8 mouse cellular contexts compared by ENCODE assay signal in genomic region chr5:124536776-124537175, GRCm38 (mm10). TPM values are rescaled to one million over a fixed set of nuclear protein-coding genes. Genes with fewer than 3 reads are reported as not detected.
A peak's percentile ranks its signal among the peaks of the same experiment; 100 is the strongest.
DNase-seq lines count a peak whose midpoint lies in the region; ATAC-seq and TF ChIP-seq lines count a peak whose summit lies in the region.

No protein-coding gene starts in this region.

- WGBS in intestine, embryonic 15.5 days, result 3% methylated on average over 17 of the region's 17 CpGs
- WGBS in liver, embryonic 14.5 days (ENCODE audit: insufficient replicate concordance), result 6% methylated on average over 17 of the region's 17 CpGs
- 4% methylated on average over 17 of the region's 17 CpGs for WGBS in neural tube, embryonic 13.5 days

- DNase-seq in embryo, embryonic 10 days (ENCODE audit: low spot score), result peak; percentile 60
- DNase-seq in embryo, embryonic 9.5 days (ENCODE audit: extremely low spot score), result no peak
- DNase-seq in cerebellum, postnatal 14 days, result peak; percentile 46 to 62
- peak; percentile 97 for DNase-seq in heart, adult 11 months
- DNase-seq in liver, embryonic 14.5 days (ENCODE audit: low read depth in 3 of 3, low spot score in 3 of 3), result no peak

- H3K27ac ChIP-seq in intestine, embryonic 15.5 days, result peak overlapping the region; percentile 36
- H3K27ac ChIP-seq in liver, embryonic 14.5 days, result no peak overlapping the region
- no peak overlapping the region for H3K27ac ChIP-seq in neural tube, embryonic 13.5 days (replicated peaks)

- H3K9me3 ChIP-seq in intestine, embryonic 15.5 days, result no peaks in the 10 kb centered on the region
- H3K9me3 ChIP-seq in liver, embryonic 14.5 days (ENCODE audit: control insufficient read depth, low read length), result no peaks in the 10 kb centered on the region
- H3K9me3 ChIP-seq in neural tube, embryonic 13.5 days, result no peaks in the 10 kb centered on the region

- no peaks in the 10 kb centered on the region for H3K27me3 ChIP-seq in intestine, embryonic 15.5 days (replicated peaks)
- peaks cover 4% of the 10 kb centered on the region for H3K27me3 ChIP-seq in liver, embryonic 14.5 days (ENCODE audit: control insufficient read depth, insufficient read depth, low read length)
- no peaks in the 10 kb centered on the region for H3K27me3 ChIP-seq in neural tube, embryonic 13.5 days

- no peaks in the 10 kb centered on the region for H3K36me3 ChIP-seq in intestine, embryonic 15.5 days
- H3K36me3 ChIP-seq in liver, embryonic 14.5 days (replicated peaks; ENCODE audit: control insufficient read depth, insufficient read depth, low read depth), result no peaks in the 10 kb centered on the region
- H3K36me3 ChIP-seq in neural tube, embryonic 13.5 days, result no peaks in the 10 kb centered on the region

- peak overlapping the region; percentile 14 for H3K4me3 ChIP-seq in intestine, embryonic 15.5 days (replicated peaks)
- H3K4me3 ChIP-seq in liver, embryonic 14.5 days (ENCODE audit: insufficient read depth in 1 of 2, low read depth in 2 of 2, low read length in 2 of 2), result 0 out of 4 replicates have a peak overlapping the region, but pooled peaks of 1 of the 2 experiments have one; percentile 5
- peak overlapping the region; percentile 15; the same call in 1 of the 2 replicates for H3K4me3 ChIP-seq in neural tube, embryonic 13.5 days

- peaks cover 14% of the 10 kb centered on the region for H3K4me1 ChIP-seq in intestine, embryonic 15.5 days (replicated peaks)
- H3K4me1 ChIP-seq in liver, embryonic 14.5 days (replicated peaks; ENCODE audit: control insufficient read depth in 2 of 2, insufficient read depth in 2 of 2, low read length in 1 of 2), result peaks cover 12 to 13% of the 10 kb centered on the region in 2 experiments
- H3K4me1 ChIP-seq in neural tube, embryonic 13.5 days (replicated peaks), result peaks cover 16% of the 10 kb centered on the region

- no peak for TF ChIP-seq CTCF in liver, embryonic 14.5 days (IDR thresholded peaks at IDR 0.05; ENCODE audit: low read depth)

- H3K4me2 ChIP-seq in intestine, embryonic 15.5 days (replicated peaks), result peak overlapping the region; percentile 60
- H3K4me2 ChIP-seq in liver, embryonic 14.5 days (ENCODE audit: low read depth), result peak overlapping the region; percentile 40
- peak overlapping the region; percentile 41 for H3K4me2 ChIP-seq in neural tube, embryonic 13.5 days

- peak overlapping the region; percentile 38; the same call in 1 of the 2 replicates for H3K9ac ChIP-seq in intestine, embryonic 15.5 days
- no peak overlapping the region for H3K9ac ChIP-seq in liver, embryonic 14.5 days (replicated peaks)
- H3K9ac ChIP-seq in neural tube, embryonic 13.5 days, result peak overlapping the region; percentile 53

- ATAC-seq in intestine, embryonic 15.5 days, result no peak
- ATAC-seq in liver, embryonic 14.5 days (ENCODE audit: insufficient read depth), result no peak
- no peak for ATAC-seq in neural tube, embryonic 13.5 days (ENCODE audit: low read depth)
- ATAC-seq in erythroid progenitor cell, adult 5-6 weeks (replicated peaks; ENCODE audit: low FRiP score, poor library complexity, severe bottlenecking), result no peak

- no peak for TF ChIP-seq EP300 in liver, embryonic 14.5 days (IDR thresholded peaks at IDR 0.05; ENCODE audit: low read depth)

RNA-seq across cellular contexts. Expression of gene Tmed2, which starts 3.7 kb away (rescaled TPM):
- 642 and 660 TPM in 2 replicates for polyA plus RNA-seq in intestine, embryonic 15.5 days (2015; fragmentation: Nextera tagmentation; extraction: Ambion mirVana)
- 76.9 and 99.9 TPM in 2 replicates for polyA plus RNA-seq in liver, embryonic 14.5 days (2012; rRNA removed)
- 321 and 328 TPM in 2 replicates for polyA plus RNA-seq in liver, embryonic 14.5 days (2014; fragmentation: Nextera tagmentation; extraction: Ambion mirVana)
- 359 and 384 TPM in 2 replicates for polyA plus RNA-seq in neural tube, embryonic 13.5 days (2015; fragmentation: Nextera tagmentation; extraction: Ambion mirVana)
- 454 and 638 TPM in 2 replicates for total RNA-seq in erythroid progenitor cell, adult 5-6 weeks (2015; ENCODE audit: low replicate concordance)
- total RNA-seq in erythroid progenitor cell, adult 5-6 weeks (2017; ENCODE audit: low replicate concordance), result 524 and 584 TPM in 2 replicates

RNA-seq across cellular contexts. Expression of gene Rilpl1, which starts 5.6 kb away (rescaled TPM):
- polyA plus RNA-seq in intestine, embryonic 15.5 days (2015; fragmentation: Nextera tagmentation; extraction: Ambion mirVana), result 10.3 and 11.9 TPM in 2 replicates
- 0.71 and 0.98 TPM in 2 replicates for polyA plus RNA-seq in liver, embryonic 14.5 days (2012; rRNA removed)
- 1.4 and 2.1 TPM in 2 replicates for polyA plus RNA-seq in liver, embryonic 14.5 days (2014; fragmentation: Nextera tagmentation; extraction: Ambion mirVana)
- polyA plus RNA-seq in neural tube, embryonic 13.5 days (2015; fragmentation: Nextera tagmentation; extraction: Ambion mirVana), result 14.4 and 16.3 TPM in 2 replicates
- total RNA-seq in erythroid progenitor cell, adult 5-6 weeks (2015; ENCODE audit: low replicate concordance), result not detected in 2 replicates
- total RNA-seq in erythroid progenitor cell, adult 5-6 weeks (2017; ENCODE audit: low replicate concordance), result not detected in 2 replicates

RNA-seq across cellular contexts. Expression of gene Ddx55, which starts 15.9 kb away (rescaled TPM):
- polyA plus RNA-seq in intestine, embryonic 15.5 days (2015; fragmentation: Nextera tagmentation; extraction: Ambion mirVana), result 13.9 and 15.9 TPM in 2 replicates
- 5.2 and 7.1 TPM in 2 replicates for polyA plus RNA-seq in liver, embryonic 14.5 days (2012; rRNA removed)
- 4.7 and 5.4 TPM in 2 replicates for polyA plus RNA-seq in liver, embryonic 14.5 days (2014; fragmentation: Nextera tagmentation; extraction: Ambion mirVana)
- 24.3 and 24.6 TPM in 2 replicates for polyA plus RNA-seq in neural tube, embryonic 13.5 days (2015; fragmentation: Nextera tagmentation; extraction: Ambion mirVana)
- total RNA-seq in erythroid progenitor cell, adult 5-6 weeks (2015; ENCODE audit: low replicate concordance), result 5.8 and 9.6 TPM in 2 replicates
- 5.0 and 10.5 TPM in 2 replicates for total RNA-seq in erythroid progenitor cell, adult 5-6 weeks (2017; ENCODE audit: low replicate concordance)

RNA-seq across cellular contexts. Expression of gene Eif2b1, which starts 42.2 kb away (rescaled TPM):
- 85.0 and 88.3 TPM in 2 replicates for polyA plus RNA-seq in intestine, embryonic 15.5 days (2015; fragmentation: Nextera tagmentation; extraction: Ambion mirVana)
- 19.7 and 25.7 TPM in 2 replicates for polyA plus RNA-seq in liver, embryonic 14.5 days (2012; rRNA removed)
- 50.5 and 52.2 TPM in 2 replicates for polyA plus RNA-seq in liver, embryonic 14.5 days (2014; fragmentation: Nextera tagmentation; extraction: Ambion mirVana)
- 67.6 and 82.6 TPM in 2 replicates for polyA plus RNA-seq in neural tube, embryonic 13.5 days (2015; fragmentation: Nextera tagmentation; extraction: Ambion mirVana)
- 17.7 and 21.0 TPM in 2 replicates for total RNA-seq in erythroid progenitor cell, adult 5-6 weeks (2015; ENCODE audit: low replicate concordance)
- total RNA-seq in erythroid progenitor cell, adult 5-6 weeks (2017; ENCODE audit: low replicate concordance), result 7.8 and 15.2 TPM in 2 replicates

RNA-seq across cellular contexts. Expression of gene Gtf2h3, which starts 42.2 kb away (rescaled TPM):
- 50.6 and 57.6 TPM in 2 replicates for polyA plus RNA-seq in intestine, embryonic 15.5 days (2015; fragmentation: Nextera tagmentation; extraction: Ambion mirVana)
- polyA plus RNA-seq in liver, embryonic 14.5 days (2012; rRNA removed), result 11.5 and 20.8 TPM in 2 replicates
- 21.8 and 24.4 TPM in 2 replicates for polyA plus RNA-seq in liver, embryonic 14.5 days (2014; fragmentation: Nextera tagmentation; extraction: Ambion mirVana)
- polyA plus RNA-seq in neural tube, embryonic 13.5 days (2015; fragmentation: Nextera tagmentation; extraction: Ambion mirVana), result 40.4 and 48.5 TPM in 2 replicates
- total RNA-seq in erythroid progenitor cell, adult 5-6 weeks (2015; ENCODE audit: low replicate concordance), result 6.1 and 20.5 TPM in 2 replicates
- total RNA-seq in erythroid progenitor cell, adult 5-6 weeks (2017; ENCODE audit: low replicate concordance), result 4.7 and 16.6 TPM in 2 replicates

Comparison
In these comparisons a context has a peak if more than half of its experiments do, and no peak if none do; other contexts are left out.
1. DNase-seq: peak in embryo, embryonic 10 days (single experiment), cerebellum, postnatal 14 days (2 of 2) and heart, adult 11 months (single experiment); none in embryo, embryonic 9.5 days (single experiment) and liver, embryonic 14.5 days (0 of 3).
2. Peak in every context shown above with its lines, with median percentiles within 50 percentile points of each other: H3K4me2 ChIP-seq.